Comparison of ENCODE assay signal across 10 mouse cellular contexts in genomic region chr3:98180805-98181204, GRCm38 (mm10). TPM values are rescaled to one million over a fixed set of nuclear protein-coding genes. Genes with fewer than 3 reads are reported as not detected.
DNase-seq lines count a peak whose midpoint lies in the region; ATAC-seq and TF ChIP-seq lines count a peak whose summit lies in the region.
"Had no signal": no experiment of that assay in that cellular context is flagged by ENCODE, and none has a peak within 500 bp of the region (broad histone marks: within the 10 kb centered on the region; RNA-seq: fewer than 3 reads in every experiment).

No protein-coding gene starts in this region.

- no peaks in the 10 kb centered on the region for H3K4me1 ChIP-seq in forebrain, embryonic 14.5 days (ENCODE audit: control insufficient read depth, insufficient read depth, low read length)
- H3K4me1 ChIP-seq in kidney, adult 2 months (ENCODE audit: control insufficient read depth, insufficient read depth, low read length): peaks cover 3% of the 10 kb centered on the region; the same call in 1 of the 2 replicates
- no peaks in the 10 kb centered on the region for H3K4me1 ChIP-seq in neural tube, embryonic 14.5 days (ENCODE audit: control insufficient read depth, insufficient read depth, low read length)

- no peaks in the 10 kb centered on the region for H3K9me3 ChIP-seq in forebrain, embryonic 14.5 days (replicated peaks; ENCODE audit: control insufficient read depth, low read length)
- H3K9me3 ChIP-seq in neural tube, embryonic 14.5 days (ENCODE audit: control insufficient read depth, low read length): no peaks in the 10 kb centered on the region

- H3K4me2 ChIP-seq in forebrain, embryonic 14.5 days (ENCODE audit: low read length): no peak overlapping the region
- no peak overlapping the region for H3K4me2 ChIP-seq in neural tube, embryonic 14.5 days (ENCODE audit: low read depth, low read length)

- no peak overlapping the region for H3K4me3 ChIP-seq in forebrain, embryonic 14.5 days (ENCODE audit: low read depth, low read length)
- no peak overlapping the region for H3K4me3 ChIP-seq in kidney, adult 2 months (ENCODE audit: insufficient read depth, low read depth, low read length)
- H3K4me3 ChIP-seq in neural tube, embryonic 14.5 days (ENCODE audit: low read depth, low read length): no peak overlapping the region

- intact Hi-C loops in left cerebral cortex, postnatal 4 days (cut with DNase I): no loop called here

- H3K27ac ChIP-seq in forebrain, embryonic 14.5 days (ENCODE audit: low read depth, low read length): no peak overlapping the region
- no peak overlapping the region for H3K27ac ChIP-seq in kidney, adult 2 months (ENCODE audit: insufficient read depth, low read depth, low read length)
- no peak overlapping the region for H3K27ac ChIP-seq in neural tube, embryonic 14.5 days (ENCODE audit: low read depth, low read length)

- no peak for TF ChIP-seq POLR2A in kidney, adult 2 months (IDR thresholded peaks at IDR 0.05; ENCODE audit: low read depth, low read length)

- H3K36me3 ChIP-seq in forebrain, embryonic 14.5 days (ENCODE audit: control insufficient read depth, insufficient read depth, low read length): no peaks in the 10 kb centered on the region
- H3K36me3 ChIP-seq in kidney, adult 2 months (ENCODE audit: control insufficient read depth, insufficient read depth, low read length): no peaks in the 10 kb centered on the region
- no peaks in the 10 kb centered on the region for H3K36me3 ChIP-seq in neural tube, embryonic 14.5 days (ENCODE audit: control insufficient read depth, insufficient read depth, low read length)

- TF ChIP-seq CTCF in kidney, adult 2 months (conservative IDR thresholded peaks at IDR 0.05; ENCODE audit: insufficient read depth, insufficient read length, low read depth, low read length): peak; percentile 88

- H3K27me3 ChIP-seq in forebrain, embryonic 14.5 days (replicated peaks; ENCODE audit: control insufficient read depth, insufficient read depth, low read length): no peaks in the 10 kb centered on the region
- no peaks in the 10 kb centered on the region for H3K27me3 ChIP-seq in kidney, adult 2 months (replicated peaks; ENCODE audit: control insufficient read depth, insufficient read depth, low read length)
- no peaks in the 10 kb centered on the region for H3K27me3 ChIP-seq in neural tube, embryonic 14.5 days (ENCODE audit: control insufficient read depth, insufficient read depth, low read length)

- ATAC-seq in forebrain, embryonic 14.5 days: peak; percentile 65; the same call in 1 of the 2 replicates
- peak; percentile 61; the same call in 1 of the 2 replicates for ATAC-seq in neural tube, embryonic 14.5 days (ENCODE audit: low read depth)

- H3K9ac ChIP-seq in forebrain, embryonic 14.5 days (ENCODE audit: low read length): no peak overlapping the region
- H3K9ac ChIP-seq in neural tube, embryonic 14.5 days (replicated peaks; ENCODE audit: low read depth, low read length): no peak overlapping the region

- WGBS in forebrain, embryonic 14.5 days: 24% methylated on average over 7 of the region's 7 CpGs
- 34% methylated on average over 7 of the region's 7 CpGs for WGBS in kidney, adult 2 months
- 26% methylated on average over 7 of the region's 7 CpGs for WGBS in neural tube, embryonic 14.5 days

- DNase-seq in gastrocnemius, adult 18-20 months (ENCODE audit: low spot score): peak; percentile 14
- no peak for DNase-seq in gastrocnemius, adult 8-10 months (ENCODE audit: low spot score in 2 of 2)
- peak; percentile 68 for DNase-seq in ZHBTc4 (ENCODE audit: low read depth, low spot score)
- peak; percentile 85 for DNase-seq in forebrain, embryonic 14.5 days (ENCODE audit: low spot score)
- DNase-seq in kidney, adult 2 months: peak; percentile 61
- peak; percentile 72 for DNase-seq in left cerebral cortex, postnatal 4 days
- DNase-seq in urinary bladder, postnatal 25 days (ENCODE audit: low spot score): peak; percentile 57

RNA-seq across cellular contexts. Expression of gene Adam30, which starts 20.4 kb away (rescaled TPM):
- total RNA-seq in gastrocnemius, adult 18-20 months (2021): not detected
- total RNA-seq in gastrocnemius, adult 8-10 months (2022): not detected
- polyA plus RNA-seq in forebrain, embryonic 14.5 days (2014; fragmentation: Nextera tagmentation; extraction: Ambion mirVana): not detected in 2 replicates
- polyA plus RNA-seq in kidney, adult 2 months (2012; rRNA removed): not detected in 2 replicates
- total RNA-seq in left cerebral cortex, postnatal 4 days (2021): not detected
- polyA plus RNA-seq in neural tube, embryonic 14.5 days (2014; fragmentation: Nextera tagmentation; extraction: Ambion mirVana): not detected in 2 replicates
- total RNA-seq: left cerebral cortex, postnatal 36 days had no signal
- polyA plus RNA-seq: stomach, embryonic 16.5 days had no signal

RNA-seq across cellular contexts. Expression of gene Reg4, which starts 41.2 kb away (rescaled TPM):
- not detected for total RNA-seq in gastrocnemius, adult 18-20 months (2021)
- total RNA-seq in gastrocnemius, adult 8-10 months (2022): not detected
- not detected in 2 replicates for polyA plus RNA-seq in forebrain, embryonic 14.5 days (2014; fragmentation: Nextera tagmentation; extraction: Ambion mirVana)
- polyA plus RNA-seq in kidney, adult 2 months (2012; rRNA removed): not detected in 2 replicates
- not detected for total RNA-seq in left cerebral cortex, postnatal 4 days (2021)
- polyA plus RNA-seq in neural tube, embryonic 14.5 days (2014; fragmentation: Nextera tagmentation; extraction: Ambion mirVana): not detected in 2 replicates
- total RNA-seq: left cerebral cortex, postnatal 36 days had no signal

Comparison
In these comparisons a context has a peak if more than half of its experiments do, and no peak if none do; other contexts are left out.
1. DNase-seq: peak in gastrocnemius, adult 18-20 months (single experiment), ZHBTc4 (single experiment), forebrain, embryonic 14.5 days (single experiment), kidney, adult 2 months (single experiment), left cerebral cortex, postnatal 4 days (single experiment) and urinary bladder, postnatal 25 days (single experiment); none in gastrocnemius, adult 8-10 months (0 of 2).